Comparison of ENCODE assay signal across 8 mouse cellular contexts in genomic region chrX:141475110-141475509, GRCm38 (mm10). TPM values are rescaled to one million over a fixed set of nuclear protein-coding genes. Genes with fewer than 3 reads are reported as not detected.
DNase-seq lines count a peak whose midpoint lies in the region; ATAC-seq lines count a peak whose summit lies in the region.

Gene Col4a5, plus strand, starts transcription at chrX:141475385.

- 13% methylated on average over 13 of the region's 13 CpGs for WGBS in forebrain, embryonic 15.5 days
- WGBS in neural tube, embryonic 14.5 days: 14% methylated on average over 13 of the region's 13 CpGs

- H3K27ac ChIP-seq in forebrain, embryonic 15.5 days (replicated peaks): no peak within 1 kb of the TSS
- H3K27ac ChIP-seq in neural tube, embryonic 14.5 days (ENCODE audit: low read depth, low read length): no peak within 1 kb of the TSS

- intact Hi-C loops in heart, postnatal 10 days (cut with DNase I): no loop called here

- H3K4me1 ChIP-seq in forebrain, embryonic 15.5 days: no peaks in the 10 kb centered on the region
- H3K4me1 ChIP-seq in neural tube, embryonic 14.5 days (ENCODE audit: control insufficient read depth, insufficient read depth, low read length): no peaks in the 10 kb centered on the region

- peak; percentile 93 for ATAC-seq in forebrain, embryonic 15.5 days (replicated peaks)
- peak; percentile 91 for ATAC-seq in neural tube, embryonic 14.5 days (ENCODE audit: low read depth)

- peak within 1 kb of the TSS; percentile 40 for H3K4me3 ChIP-seq in forebrain, embryonic 15.5 days
- peak within 1 kb of the TSS; percentile 29 for H3K4me3 ChIP-seq in neural tube, embryonic 14.5 days (ENCODE audit: low read depth, low read length)

- no peaks in the 10 kb centered on the region for H3K36me3 ChIP-seq in forebrain, embryonic 15.5 days
- H3K36me3 ChIP-seq in neural tube, embryonic 14.5 days (ENCODE audit: control insufficient read depth, insufficient read depth, low read length): no peaks in the 10 kb centered on the region

- DNase-seq in Muller cell, postnatal 12 days (ENCODE audit: inconsistent ontology term): peak; percentile 88
- DNase-seq in c-Kit-positive CD71-positive TER-119-negative erythroid progenitor cells, embryonic 14.5 days (ENCODE audit: low read depth): peak; percentile 21
- DNase-seq in heart, postnatal 10 days: peak; percentile 73 to 75
- DNase-seq in kidney, postnatal 25 days: peak; percentile 73 to 91
- DNase-seq in lung, adult 18-20 months: peak; percentile 76 to 81
- DNase-seq in urinary bladder, postnatal 25 days (ENCODE audit: low spot score): peak; percentile 50

- no peaks in the 10 kb centered on the region for H3K9me3 ChIP-seq in forebrain, embryonic 15.5 days
- H3K9me3 ChIP-seq in neural tube, embryonic 14.5 days (ENCODE audit: control insufficient read depth, low read length): no peaks in the 10 kb centered on the region

- no peaks in the 10 kb centered on the region for H3K27me3 ChIP-seq in forebrain, embryonic 15.5 days
- no peaks in the 10 kb centered on the region for H3K27me3 ChIP-seq in neural tube, embryonic 14.5 days (ENCODE audit: control insufficient read depth, insufficient read depth, low read length)

- H3K4me2 ChIP-seq in forebrain, embryonic 15.5 days (replicated peaks): peak within 1 kb of the TSS; percentile 58
- peak within 1 kb of the TSS; percentile 47 for H3K4me2 ChIP-seq in neural tube, embryonic 14.5 days (ENCODE audit: low read depth, low read length)

- peak within 1 kb of the TSS; percentile 43 for H3K9ac ChIP-seq in forebrain, embryonic 15.5 days (replicated peaks)
- 0 out of 2 replicates have a peak within 1 kb of the TSS, but pooled peaks have one; percentile 8 for H3K9ac ChIP-seq in neural tube, embryonic 14.5 days (replicated peaks; ENCODE audit: low read depth, low read length)

RNA-seq across cellular contexts. Expression of gene Col4a5, which starts in this region (rescaled TPM):
- polyA plus RNA-seq in forebrain, embryonic 15.5 days (2015; fragmentation: Nextera tagmentation; extraction: Ambion mirVana): 5.4 and 5.6 TPM in 2 replicates
- 10 to 100 TPM; 66.9 to 76.9 TPM for total RNA-seq in heart, postnatal 10 days (2021)
- polyA plus RNA-seq in neural tube, embryonic 14.5 days (2014; fragmentation: Nextera tagmentation; extraction: Ambion mirVana): 4.3 and 14.1 TPM in 2 replicates

Comparison
In these comparisons a context has a peak if more than half of its experiments do, and no peak if none do; other contexts are left out.
1. DNase-seq: peak in every context shown above with its lines; median percentile 88 in Muller cell, postnatal 12 days; 82 in kidney, postnatal 25 days; 78 in lung, adult 18-20 months; 74 in heart, postnatal 10 days; 50 in urinary bladder, postnatal 25 days; 21 in c-Kit-positive CD71-positive TER-119-negative erythroid progenitor cells, embryonic 14.5 days.